Mouse (Mus musculus) v-Abl transformed pro-B cells (cell line): Measurements from ENCODE around the gene Dgki.

Experiments
- in situ Hi-C, 2 experiments: fragments of 400-800 bp; cut with MboI; formaldehyde crosslinking; loops; one replicate each; pipeline ENCODE4 v1.15.1; 2025; ENCODE audit not compliant: unreplicated experiment in 2 of 2

Dgki gene

DNA sequence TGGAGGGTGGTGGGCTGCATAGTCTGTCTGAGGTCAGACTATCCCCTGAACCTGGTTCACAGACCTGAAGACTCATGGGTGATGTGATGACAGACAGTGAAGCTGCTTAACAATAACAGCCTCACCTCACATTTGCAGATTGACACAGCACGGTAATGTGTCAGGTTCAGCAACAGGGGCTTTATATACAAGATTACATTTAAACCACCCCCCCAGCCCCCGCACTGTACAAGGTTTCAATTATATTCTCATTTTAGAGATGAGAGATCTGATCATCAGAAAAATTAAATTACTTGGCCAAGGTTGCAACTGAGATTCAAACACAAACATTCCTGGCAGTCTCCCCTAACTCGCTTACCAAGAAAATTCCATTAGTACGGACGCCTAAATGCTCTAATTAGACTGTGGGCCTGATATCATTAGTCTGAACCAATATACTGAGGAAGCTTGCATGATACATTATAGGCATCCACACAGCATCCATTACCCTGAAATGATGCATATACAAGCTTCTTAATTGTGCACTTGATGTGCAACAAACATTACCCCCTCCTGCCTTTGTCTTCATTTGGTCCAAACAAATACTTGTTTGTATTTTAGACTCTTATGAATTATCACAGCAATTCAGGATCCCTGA, 330.6 kb downstream of the Dgki start:
- in situ Hi-C loops, result loop anchor here in 1 of 2 experiments (25.0 kb wide), 1 partner anchor 1582 kb away; no protein-coding TSS in a partner anchor

DNA sequence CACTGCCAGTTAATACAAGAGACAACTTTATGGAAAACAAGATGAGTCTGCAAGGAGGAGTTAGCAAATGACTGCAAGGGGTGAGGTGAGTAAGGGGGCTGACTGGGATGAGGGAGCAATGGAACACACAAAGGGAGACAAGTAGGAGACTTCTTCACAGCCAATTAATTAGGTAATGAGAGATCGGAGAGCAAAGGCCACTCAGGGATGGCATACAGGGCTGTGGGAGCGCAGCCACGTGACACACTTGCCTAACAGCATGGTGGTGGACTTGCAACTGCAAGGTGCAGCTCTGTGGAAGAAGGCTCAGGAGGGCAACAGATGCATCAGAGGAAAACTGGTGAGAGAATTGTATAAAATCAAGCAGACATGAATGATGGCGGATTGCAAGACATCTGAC, 339.3 kb downstream of the Dgki start:
- in situ Hi-C loops, result loop anchor here in 1 of 2 experiments (25.0 kb wide), 1 partner anchor 1573 kb away; no protein-coding TSS in a partner anchor

DNA sequence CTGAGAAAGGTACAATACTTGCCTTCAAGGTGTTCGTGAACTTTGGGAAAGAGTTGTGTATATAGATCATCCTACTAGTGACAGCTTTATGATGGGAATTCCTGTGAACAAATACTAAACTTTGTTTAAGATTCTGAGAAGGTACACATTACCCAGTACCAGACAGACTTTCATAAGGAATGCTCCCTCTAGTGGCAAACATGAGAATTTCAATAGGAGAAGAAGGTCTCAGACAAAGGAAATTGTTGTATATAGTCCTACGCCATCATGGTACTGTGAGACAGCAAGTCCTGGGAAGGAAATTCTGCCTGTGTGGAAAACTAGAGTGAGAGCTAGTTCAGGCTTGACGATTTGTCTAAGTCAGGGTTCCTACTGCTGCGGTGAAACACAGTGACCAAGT, 344.7 kb downstream of the Dgki start:
- in situ Hi-C loops, result loop anchor here in 1 of 2 experiments (25.0 kb wide), 1 partner anchor 1568 kb away; no protein-coding TSS in a partner anchor

DNA sequence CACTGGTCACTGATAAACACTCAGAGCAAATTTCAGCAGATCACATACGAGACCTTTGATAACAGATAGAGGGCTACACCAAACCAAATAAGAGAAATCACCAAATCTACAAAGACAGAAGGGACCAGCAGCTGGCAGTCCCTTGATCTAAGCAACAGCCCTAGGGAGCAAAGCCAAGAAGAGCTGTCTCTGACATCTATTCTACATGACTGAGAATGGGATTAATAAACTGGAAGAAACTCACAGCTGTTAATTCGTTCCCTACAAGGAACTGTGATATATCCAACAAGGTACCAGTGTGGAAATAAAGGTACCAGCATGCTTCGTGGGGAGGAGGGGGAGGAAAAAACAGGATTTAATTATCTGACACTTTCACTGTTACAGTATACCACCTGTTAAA, 349.3 kb downstream of the Dgki start:
- in situ Hi-C loops, result loop anchor here in 1 of 2 experiments (25.0 kb wide), 1 partner anchor 1563 kb away; no protein-coding TSS in a partner anchor

DNA sequence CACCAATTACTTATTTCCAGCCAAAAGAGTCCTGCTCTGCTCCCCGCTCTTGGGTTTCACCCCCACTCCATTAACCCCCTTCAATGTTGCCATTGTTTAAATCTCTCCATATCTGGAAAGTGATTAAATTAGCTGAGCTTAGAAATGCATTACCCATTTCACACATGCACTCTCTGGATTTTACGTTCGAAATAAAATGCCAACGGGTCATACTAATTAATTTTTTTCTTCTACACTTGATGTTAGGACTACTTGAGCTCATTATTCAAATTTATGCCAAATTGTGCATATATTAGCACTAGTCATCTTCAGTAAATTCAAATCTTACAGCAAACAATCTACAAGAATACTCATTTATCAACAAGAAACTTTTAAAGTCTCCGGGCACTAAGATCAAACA, 352.1 kb downstream of the Dgki start:
- in situ Hi-C loops, result no loop called here

DNA sequence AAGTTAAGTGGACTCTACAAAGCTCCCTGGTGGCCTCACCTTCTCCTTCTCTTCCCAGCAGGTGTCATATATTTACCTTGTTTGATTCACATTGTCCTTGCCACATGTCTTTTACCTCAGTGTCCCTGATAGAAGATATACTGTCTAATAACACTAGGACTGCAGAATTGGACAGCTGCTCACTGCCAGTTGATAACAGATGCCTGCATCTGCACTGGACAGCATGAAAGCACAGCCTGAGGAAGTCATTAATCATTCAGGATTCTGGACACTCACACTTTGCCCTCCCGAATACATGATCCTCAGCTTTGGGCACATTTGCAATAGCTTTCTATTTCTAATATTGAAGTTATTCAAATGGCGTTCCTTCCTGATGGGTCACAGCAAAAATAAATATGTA, 362.5 kb downstream of the Dgki start:
- in situ Hi-C loops, result no loop called here

DNA sequence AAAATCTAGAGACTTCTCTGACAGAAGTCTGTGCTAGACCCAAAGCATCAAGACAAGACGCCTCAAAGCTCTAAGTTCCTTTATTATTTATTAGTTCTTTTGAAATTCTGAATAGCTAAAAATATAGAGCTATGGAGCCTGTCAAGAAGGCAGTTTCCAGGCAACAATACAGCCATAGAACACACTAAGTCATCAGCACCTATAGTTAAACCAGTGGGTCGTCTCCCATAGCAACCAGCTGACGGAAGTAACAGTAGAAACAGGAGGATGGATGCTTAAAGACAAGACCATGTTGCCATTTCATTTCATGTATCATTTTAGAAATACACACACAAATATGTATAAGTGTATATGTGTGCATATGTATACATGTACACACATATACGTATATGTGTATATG, 363.2 kb downstream of the Dgki start:
- in situ Hi-C loops, result no loop called here

DNA sequence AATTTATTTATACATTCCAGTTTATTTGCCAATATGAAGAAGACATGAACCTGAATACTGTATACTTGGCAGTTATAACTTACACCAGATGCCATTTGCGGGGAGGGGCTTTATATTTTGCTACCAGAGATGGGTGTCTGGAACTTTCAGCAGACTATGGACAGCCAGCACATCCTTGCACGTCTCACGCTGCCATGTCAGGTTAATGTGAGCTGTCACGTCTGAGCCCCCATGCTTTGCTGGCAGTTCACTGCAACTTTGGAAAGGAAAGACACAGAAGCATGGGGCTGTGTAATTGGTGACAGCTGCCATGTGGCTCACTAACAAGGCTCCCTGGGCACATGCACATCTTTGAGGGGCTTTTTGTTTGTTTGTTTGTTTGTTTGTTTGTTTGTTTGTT, 368.5 kb downstream of the Dgki start:
- in situ Hi-C loops, result no loop called here

DNA sequence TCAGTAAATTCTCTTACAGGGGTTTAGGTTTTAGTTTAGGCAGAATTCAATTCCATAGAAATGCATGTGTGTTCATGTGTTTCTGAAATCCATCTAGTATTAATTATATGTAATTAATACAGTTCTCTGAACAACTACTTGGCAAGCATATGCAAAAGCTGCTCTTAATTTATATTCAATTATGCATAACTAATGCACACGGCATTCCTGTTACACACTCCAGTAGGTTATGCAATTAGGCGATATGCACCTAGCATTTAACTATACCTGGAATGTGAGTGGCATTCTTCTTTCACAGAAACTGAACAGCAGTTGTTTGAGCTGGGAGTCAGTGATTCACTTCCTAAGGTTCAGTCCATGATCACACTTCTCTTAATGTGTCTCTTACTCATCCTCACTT, 370.2 kb downstream of the Dgki start:
- in situ Hi-C loops, result no loop called here

DNA sequence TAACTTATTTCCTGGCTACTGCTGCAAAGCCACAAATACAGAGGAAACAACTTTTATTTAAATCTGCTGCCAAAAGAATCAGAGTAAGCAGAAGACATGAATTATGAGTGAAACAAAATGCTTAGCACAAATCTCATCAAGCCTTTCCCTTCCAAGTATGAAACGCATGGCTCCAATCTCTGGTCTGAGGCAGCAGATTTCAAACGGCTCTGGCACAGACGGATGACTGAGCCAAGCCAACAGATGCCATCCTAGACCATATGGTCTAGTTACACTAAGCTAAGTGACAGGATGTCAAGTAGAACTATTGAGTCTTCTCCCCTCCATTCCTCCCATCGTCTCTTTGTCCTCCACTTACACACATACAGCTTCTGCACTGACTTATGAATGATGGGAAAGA, 373.5 kb downstream of the Dgki start:
- in situ Hi-C loops, result no loop called here

DNA sequence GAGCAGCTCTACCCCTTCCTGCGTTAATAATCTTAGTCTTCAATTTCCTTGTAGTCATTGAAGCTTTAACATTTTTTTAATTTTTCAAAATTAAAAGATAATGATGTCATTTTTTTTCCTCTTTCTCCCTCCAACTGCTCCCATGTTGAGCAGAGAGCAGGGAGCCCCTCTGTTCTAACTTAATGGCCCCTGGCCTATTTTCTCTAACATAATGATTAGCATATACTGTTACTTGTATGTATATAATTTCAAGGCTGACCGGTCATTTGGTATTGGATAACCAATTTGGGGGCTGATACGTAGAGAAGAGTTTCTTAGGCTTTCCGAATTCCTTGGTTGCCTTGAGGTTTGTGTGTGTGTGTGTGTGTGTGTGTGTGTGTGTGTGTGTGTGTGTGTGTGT, 378.0 kb downstream of the Dgki start:
- in situ Hi-C loops, result no loop called here

DNA sequence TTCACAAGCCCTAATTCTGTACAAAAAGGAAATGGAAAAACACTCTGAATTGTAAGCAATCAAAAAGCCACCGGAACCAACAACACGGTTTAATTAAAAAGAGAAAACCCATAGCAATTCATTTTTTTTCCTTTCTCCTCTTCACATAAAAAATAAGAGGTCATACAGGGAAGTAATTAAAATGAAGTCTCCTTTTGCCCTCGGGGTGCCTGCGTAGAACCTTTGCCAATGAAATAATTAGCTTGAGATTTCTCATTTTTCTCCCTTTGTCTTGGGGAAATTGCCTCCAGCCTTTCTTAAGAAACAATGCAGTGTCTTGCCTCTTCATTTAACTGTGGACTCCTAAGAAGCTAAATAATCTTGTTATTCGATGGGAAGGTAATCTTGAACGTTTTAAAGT, 388.4 kb downstream of the Dgki start:
- in situ Hi-C loops, result no loop called here

DNA sequence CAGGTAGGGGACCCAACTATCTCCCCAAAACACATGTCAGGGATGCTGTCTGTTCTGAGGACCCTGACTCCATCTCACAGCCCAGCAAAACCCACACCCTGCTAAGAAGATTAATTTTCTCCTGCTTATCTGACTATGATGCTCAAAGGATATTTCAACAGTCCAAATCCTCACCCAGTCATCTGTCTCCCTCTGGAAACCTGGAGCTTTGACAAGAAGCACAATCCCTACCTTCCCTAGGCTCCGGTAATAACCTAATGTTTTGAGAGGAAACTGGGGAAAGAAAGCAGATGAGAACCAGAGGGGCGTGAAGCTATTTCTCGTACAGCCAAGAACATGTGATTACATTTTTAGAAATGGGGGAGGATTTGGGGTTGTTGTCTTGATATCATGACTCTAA, 392.8 kb downstream of the Dgki start:
- in situ Hi-C loops, result no loop called here

DNA sequence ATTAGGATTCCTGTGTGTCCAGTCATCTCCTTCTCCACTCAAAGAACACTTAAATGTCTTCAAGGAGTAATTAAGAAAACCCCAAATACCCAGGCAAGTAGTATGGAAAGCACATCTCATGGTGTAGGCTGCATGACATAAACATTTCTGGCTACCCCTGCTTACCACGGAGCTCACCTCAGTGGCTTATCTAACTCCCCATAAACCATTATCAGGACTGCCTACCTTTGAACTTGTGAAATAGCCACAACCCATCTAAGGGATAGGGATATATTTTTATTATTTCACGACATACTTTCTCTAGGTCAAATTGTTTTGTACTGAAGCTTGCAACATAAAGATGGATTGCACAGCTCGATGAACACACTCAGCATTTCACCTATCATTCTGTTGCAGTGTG, 394.0 kb downstream of the Dgki start:
- in situ Hi-C loops, result no loop called here

DNA sequence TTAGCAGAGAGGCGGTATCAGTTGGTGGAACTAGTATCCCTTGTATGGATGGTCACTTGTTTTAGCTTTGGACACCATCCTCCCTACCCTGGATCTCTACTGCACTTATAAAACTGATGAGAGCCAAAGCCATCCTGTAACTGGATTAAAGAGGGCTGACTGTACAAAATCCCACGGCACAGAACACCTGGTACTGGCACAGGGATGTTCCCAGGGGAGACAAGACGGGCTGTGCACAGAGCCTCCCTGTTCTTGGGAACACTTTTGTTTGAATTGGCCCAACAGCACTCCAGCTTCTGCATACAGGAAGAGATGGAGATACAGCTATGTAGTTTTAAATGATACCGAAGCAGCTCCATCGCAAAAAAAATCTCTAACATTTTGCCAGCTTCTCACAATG, 395.1 kb downstream of the Dgki start:
- in situ Hi-C loops, result no loop called here

DNA sequence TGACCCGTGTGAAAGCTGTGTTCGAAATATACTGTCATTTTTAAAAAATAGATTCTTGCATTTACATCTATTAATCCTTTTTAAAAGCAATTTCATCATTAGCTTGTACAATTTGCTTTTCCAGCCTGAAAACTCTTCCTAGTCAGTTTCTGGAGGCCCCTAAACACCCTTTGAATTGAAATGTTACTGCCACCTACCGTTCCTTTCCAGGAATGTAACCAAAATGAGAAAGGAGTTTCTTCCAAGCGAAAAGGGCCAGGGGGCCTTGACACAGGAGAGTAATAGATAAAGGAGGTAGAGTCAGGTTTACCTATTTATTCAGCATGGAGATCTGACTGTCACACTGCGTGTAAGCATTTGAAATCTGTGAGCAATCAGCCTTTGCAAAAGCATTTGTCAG, 396.2 kb downstream of the Dgki start:
- in situ Hi-C loops, result no loop called here

DNA sequence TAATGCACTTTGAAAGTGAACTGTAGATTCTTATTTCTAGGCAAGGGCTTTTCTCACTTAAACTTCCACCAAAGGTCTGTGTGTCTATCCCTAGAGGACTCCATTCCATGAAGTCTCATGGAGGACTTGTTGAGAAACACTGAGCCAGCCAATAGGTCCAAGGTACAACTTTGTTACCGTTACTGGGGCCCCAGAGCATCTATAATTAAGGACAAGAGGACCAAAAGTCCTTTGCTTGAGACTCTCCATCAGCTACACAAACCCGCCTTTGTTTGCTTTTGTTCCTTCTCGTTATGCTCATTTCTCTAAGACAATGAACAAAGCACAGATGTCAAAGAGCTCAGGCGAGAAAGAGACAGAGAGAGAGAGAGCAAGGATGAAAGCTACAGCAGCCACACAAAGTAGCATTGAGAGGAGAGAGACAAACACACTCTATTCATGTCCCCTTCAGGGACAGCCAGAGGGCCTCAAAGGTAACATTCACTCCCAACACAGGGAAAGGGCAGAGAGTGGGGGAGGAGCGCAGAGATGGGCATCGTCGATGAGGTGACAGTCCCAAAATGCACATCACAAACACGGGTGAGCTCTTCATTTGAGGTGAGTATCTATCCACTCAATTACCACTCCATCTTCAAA, 396.7 kb downstream of the Dgki start:
- in situ Hi-C loops, result no loop called here

DNA sequence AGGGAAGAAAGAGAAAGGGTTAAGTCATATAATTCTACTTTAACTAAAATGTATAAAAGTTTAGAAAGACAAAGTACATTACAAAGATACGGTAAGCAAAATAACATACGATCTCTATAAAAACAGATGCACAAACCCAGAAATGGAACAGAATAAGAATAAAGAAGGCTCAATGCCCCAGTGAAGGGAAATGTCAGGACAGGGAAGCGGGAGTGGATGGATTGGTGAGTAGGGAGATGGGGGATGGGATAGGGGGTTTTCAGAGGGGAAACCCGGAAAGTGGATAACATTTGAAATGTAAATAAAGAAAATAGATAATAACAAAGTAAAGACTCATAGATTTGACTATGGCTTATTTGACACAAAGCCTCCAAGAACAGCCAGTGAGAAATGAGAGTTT, 400.1 kb downstream of the Dgki start:
- in situ Hi-C loops, result no loop called here

DNA sequence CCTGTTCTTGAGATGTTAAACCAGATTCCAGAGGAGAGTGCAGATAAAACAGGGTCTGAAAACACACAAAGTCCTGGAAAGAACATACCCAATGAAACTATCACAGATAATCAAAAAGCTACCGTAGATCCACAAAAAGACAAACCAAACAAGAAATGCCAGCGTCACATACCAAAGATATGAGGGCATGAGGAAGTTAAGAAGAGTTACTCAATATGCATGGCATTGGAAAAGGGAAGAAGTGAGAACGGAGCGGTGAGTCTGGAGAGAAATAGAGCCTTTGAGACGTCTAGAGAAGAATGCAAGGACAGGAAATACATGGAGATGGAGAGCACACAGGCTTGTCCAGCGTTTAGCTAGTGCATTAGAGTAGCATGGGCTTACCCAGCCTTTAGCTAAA, 401.6 kb downstream of the Dgki start:
- in situ Hi-C loops, result no loop called here

DNA sequence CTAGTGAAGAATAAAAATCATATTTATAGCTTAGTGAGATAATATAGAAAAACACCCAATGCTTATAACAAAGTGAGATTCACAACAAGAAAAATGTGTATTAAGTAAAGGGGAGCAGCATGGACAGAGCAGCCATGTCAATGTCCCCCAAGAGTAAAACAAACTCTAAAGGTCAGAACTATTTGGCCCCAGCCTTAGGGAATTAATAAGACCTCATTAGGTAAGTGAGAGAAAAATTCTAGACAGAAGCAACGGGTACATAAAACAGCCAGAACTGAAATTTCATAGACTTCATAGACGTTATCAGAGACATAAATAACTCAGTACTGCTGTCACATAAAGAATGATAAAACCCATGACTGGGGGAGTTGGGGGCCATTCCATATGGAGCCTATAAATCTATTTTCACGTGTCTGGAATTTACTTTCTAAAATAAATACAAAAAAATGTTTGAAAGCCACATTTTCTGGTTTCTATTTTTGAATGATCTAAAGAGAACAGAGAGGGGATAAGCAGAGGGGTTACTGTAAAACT, 402.3 kb downstream of the Dgki start:
- in situ Hi-C loops, result no loop called here

DNA sequence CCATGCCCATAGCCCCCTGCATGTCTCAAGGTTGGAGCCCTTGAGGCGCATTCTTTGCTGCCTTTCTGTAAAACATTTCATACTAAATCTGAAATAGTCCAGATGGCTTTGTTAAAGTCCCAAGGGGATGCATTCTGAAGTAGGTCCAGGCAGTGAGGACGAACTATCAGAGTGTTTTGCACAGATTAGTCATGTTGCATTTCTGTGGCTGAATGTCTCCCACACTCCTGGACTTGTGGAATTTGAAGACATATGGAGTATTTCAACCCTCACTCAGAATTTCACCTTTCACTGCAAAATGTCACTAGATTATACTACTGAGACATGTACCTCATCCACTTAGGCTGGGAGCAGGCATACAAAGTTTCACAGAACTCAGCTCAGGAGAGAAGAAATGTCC, 403.3 kb downstream of the Dgki start:
- in situ Hi-C loops, result no loop called here

DNA sequence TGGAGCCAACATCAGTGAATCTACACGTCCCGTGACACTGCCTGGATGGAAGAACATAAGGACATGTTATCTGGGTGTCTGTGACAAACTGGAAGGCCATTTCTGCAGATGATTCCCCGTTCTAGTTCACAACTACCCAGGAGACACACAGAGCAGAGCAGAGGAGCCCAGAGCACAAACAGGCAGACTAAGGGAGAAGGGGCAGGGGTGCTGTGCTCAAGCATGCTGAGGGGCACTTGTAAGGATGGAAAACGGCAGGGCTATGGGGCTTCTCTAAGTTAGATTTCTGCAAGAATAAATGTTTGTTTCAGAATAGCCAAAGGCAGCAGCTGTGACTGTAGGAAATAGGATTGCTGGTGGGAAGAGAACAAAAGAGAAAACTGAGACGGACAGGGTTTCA, 408.2 kb downstream of the Dgki start:
- in situ Hi-C loops, result no loop called here
